Mouse (Mus musculus) liver, postnatal 0 days (tissue): Measurements from ENCODE around the gene Camp. TPM values are rescaled to one million over a fixed set of nuclear protein-coding genes. Genes with fewer than 3 reads are reported as not detected.

Source experiments
- ATAC-seq: fragments of 200-750 bp; cut with Nextera tagmentation; 2 replicates; pipeline ENCODE4 v1.8.0; 2017; ENCODE audit warnings: mild to moderate bottlenecking, moderate library complexity
- DNase-seq: peaks from one replicate; pipeline ENCODE4 v3.0.0-alpha.2; 2016
- H3K27ac ChIP-seq: fragments of 300-500 bp; sonication (generic); 2 replicates; pipeline ENCODE4 v1.5.1; 2014; ENCODE audit warnings: antibody characterized with exemption, moderate library complexity, mild to moderate bottlenecking, low read depth
- H3K27me3 ChIP-seq: fragments of 300-500 bp; sonication (generic); 2 replicates; pipeline ENCODE4 v1.6.1; 2014; ENCODE audit warnings: low read length, control low read depth, mixed read lengths; ENCODE audit not compliant: insufficient read depth
- H3K36me3 ChIP-seq: fragments of 300-500 bp; sonication (generic); replicated peaks from 2 replicates; pipeline ENCODE4 v1.6.1; 2014; ENCODE audit warnings: mild to moderate bottlenecking, control low read depth, low read length, moderate library complexity, mixed read lengths; ENCODE audit not compliant: insufficient read depth
- H3K4me1 ChIP-seq: fragments of 300-500 bp; sonication (generic); 2 replicates; pipeline ENCODE4 v1.6.1; 2014; ENCODE audit warnings: antibody characterized with exemption, mild to moderate bottlenecking, control low read depth; ENCODE audit not compliant: insufficient read depth
- H3K4me2 ChIP-seq: fragments of 300-500 bp; sonication (generic); 2 replicates; pipeline ENCODE4 v1.6.1; 2014; ENCODE audit warnings: low read depth, mild to moderate bottlenecking, low read length, moderate library complexity, mixed read lengths
- H3K4me3 ChIP-seq: fragments of 300-500 bp; sonication (generic); 2 replicates; pipeline ENCODE4 v1.5.1; 2014; ENCODE audit warnings: low read depth, low read length
- H3K9ac ChIP-seq: fragments of 300-500 bp; sonication (generic); replicated peaks from 2 replicates; pipeline ENCODE4 v1.6.1; 2014; ENCODE audit warnings: mild to moderate bottlenecking, moderate library complexity
- H3K9me3 ChIP-seq: fragments of 300-500 bp; sonication (generic); 2 replicates; pipeline ENCODE4 v1.6.1; 2016; ENCODE audit warnings: mild to moderate bottlenecking, control low read depth, low read length, mixed read lengths
- CTCF ChIP-seq: sonication (generic); IDR thresholded peaks from 2 replicates; pipeline ENCODE4 v1.5.1; 2016; ENCODE audit warnings: antibody characterized with exemption, low read depth
- EP300 ChIP-seq: IDR thresholded peaks from 2 replicates; pipeline ENCODE4 v1.6.1; 2016; ENCODE audit warnings: antibody characterized with exemption, low read depth, mild to moderate bottlenecking
- WGBS: fragments of 180-500 bp; shearing (Covaris S2); extraction: QIAGEN DNeasy Blood & Tissue Kit; methylation state at CpG from one replicate; pipeline ENCODE4 v1.1.7; 2014; ENCODE audit not compliant: insufficient replicate concordance; 5-methylcytosine and 5-hydroxymethylcytosine counted together
- polyA plus RNA-seq: library from polyadenylated mRNA; unstranded; fragments of >200 nt; fragmentation: Nextera tagmentation; extraction: Ambion mirVana; gene quantifications from 2 replicates; pipeline ENCODE4 v1.2.1, GENCODE M21; 2015

The Camp gene
- polyA plus RNA-seq, 1 experiment from 2014 or later, result 659 TPM

DNA sequence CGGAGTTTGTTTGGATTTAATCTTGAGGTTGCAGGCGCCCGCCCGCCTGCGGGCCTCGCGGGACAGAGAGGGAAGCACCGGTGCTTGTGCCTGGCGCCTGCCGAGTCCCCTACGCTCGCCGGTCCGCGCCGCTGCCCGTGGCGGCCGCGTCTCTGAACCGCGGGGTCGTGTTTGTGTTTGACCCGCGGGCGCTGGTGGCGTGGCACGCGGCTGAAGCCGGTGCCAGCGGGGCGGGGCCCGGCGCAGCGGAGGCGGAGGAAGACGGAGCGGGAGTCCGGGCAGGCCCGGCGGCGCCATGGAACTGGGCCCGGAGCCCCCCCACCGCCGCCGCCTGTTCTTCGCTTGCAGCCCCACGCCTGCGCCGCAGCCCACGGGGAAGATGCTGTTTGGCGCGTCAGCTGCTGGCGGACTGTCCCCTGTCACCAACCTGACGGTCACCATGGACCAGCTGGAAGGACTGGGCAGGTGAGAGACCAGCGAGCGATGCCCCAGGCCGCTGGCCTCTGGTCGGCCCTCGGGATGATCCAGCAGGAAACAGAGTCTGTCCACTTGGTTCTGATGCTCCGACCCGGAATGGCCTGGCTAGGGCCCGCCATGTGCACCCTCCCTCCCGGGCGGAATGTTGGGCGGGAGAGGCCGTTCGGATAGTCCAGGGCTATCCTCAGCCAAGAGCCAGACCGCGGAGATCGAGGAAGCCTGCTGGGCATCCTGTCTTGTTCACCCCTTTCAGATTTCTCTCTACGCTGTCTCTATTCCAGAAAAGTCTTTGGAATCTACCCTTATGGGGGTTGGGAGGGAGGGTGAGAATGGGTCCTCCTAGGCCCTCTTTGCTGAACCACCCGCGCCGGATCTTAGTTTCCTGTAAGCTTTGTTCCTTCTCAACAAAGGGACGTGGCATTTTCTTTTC, 26.5 kb upstream of the Camp start:
- H3K27me3 ChIP-seq, result no peaks in the 10 kb centered on the region
- H3K4me2 ChIP-seq, result peak overlapping the region; percentile 96
- DNase-seq (peak; percentile 78), ATAC-seq (peak; percentile 73)
- H3K4me3 ChIP-seq, result peak overlapping the region; percentile 97
- peak overlapping the region; percentile 96 for H3K9ac ChIP-seq
- TF ChIP-seq EP300 (no peak), CTCF (no peak)
- peak overlapping the region; percentile 89 for H3K27ac ChIP-seq
- no peaks in the 10 kb centered on the region for H3K9me3 ChIP-seq
- WGBS, result 1% methylated on average over 60 of the region's 76 CpGs
- H3K4me1 ChIP-seq, result peaks cover 22% of the 10 kb centered on the region
- H3K36me3 ChIP-seq, result peaks cover 26% of the 10 kb centered on the region

DNA sequence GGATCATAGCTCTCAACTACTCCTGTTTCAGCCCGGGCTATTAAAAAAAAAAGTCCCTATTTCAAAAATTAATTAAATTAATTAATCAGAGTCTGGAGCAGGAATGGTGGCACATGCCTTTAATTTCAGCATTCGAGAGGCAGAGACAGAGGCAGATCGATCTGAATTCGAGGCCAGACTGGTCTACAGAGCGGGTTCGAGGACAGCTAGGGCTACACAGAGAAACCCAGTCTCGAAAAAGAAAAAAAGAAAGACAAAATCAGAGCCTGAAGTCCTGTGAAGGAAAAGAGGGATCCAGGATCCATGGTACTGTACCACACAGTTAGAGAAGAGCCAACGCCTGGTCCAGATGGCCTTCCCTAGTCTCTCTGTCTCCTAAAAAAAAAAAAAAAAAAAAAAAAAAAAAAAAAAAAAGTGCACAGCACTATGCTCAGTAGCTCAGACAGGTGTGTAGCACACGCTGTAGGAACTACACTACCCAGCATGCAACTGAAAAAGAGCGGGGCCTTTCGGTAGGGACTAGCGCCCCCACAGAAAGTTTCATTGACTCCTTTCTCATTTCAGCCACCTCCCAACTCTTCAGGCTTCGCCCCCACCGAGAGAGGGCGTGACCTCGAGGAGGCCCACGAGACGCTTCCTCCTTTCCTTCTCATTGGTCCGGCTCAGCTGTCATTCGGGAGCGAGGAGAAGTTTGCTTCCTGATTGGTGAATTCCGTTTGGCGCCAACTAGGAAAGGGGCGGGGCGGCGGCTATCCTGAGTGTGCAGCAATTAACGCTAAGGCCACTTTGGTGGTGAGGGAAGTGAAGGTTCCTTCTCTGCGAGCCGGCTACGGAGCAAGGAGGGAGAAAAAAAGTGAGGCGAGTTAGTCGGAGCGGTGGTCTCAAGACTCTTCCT, 25.6 kb upstream of the Camp start, which contains the start of gene Cdc25a:
Cdc25a (plus strand) TSS at position 783 of the 895 bp plus-strand sequence.
- 7% methylated on average over 31 of the region's 33 CpGs for WGBS
- ATAC-seq (peak; percentile 94), DNase-seq (peak; percentile 98)
- Histone ChIP-seq H3K4me3 (peak within 1 kb of the TSS; percentile 97), H3K9ac (peak within 1 kb of the TSS; percentile 96), H3K27ac (peak within 1 kb of the TSS; percentile 89), H3K4me1 (peaks cover 27% of the 10 kb centered on the region), H3K4me2 (peak within 1 kb of the TSS; percentile 96), H3K36me3 (peaks cover 17% of the 10 kb centered on the region), H3K27me3 (no peaks in the 10 kb centered on the region), H3K9me3 (no peaks in the 10 kb centered on the region)
- TF ChIP-seq CTCF (peak; percentile 80), EP300 (peak; percentile 68)

- H3K9ac ChIP-seq, result no peak overlapping the region
- peak overlapping the region; percentile 29; the same call in 1 of the 2 replicates for H3K27ac ChIP-seq
- no peaks in the 10 kb centered on the region for H3K36me3 ChIP-seq
- H3K4me1 ChIP-seq, result peaks cover 10% of the 10 kb centered on the region
- H3K4me2 ChIP-seq, result peak overlapping the region; percentile 30
- no peaks in the 10 kb centered on the region for H3K27me3 ChIP-seq
- no peak for DNase-seq
- WGBS, result 25% methylated on average over 6 of the region's 6 CpGs
- no peak for TF ChIP-seq CTCF
- TF ChIP-seq EP300, result no peak
- no peak for ATAC-seq
- 0 out of 2 replicates have a peak overlapping the region, but pooled peaks have one; percentile 4 for H3K4me3 ChIP-seq
- H3K9me3 ChIP-seq, result no peaks in the 10 kb centered on the region
Observed at GRCm38 (mm10) chr9:109870983-109871572, 21.7 kb upstream of the Camp start.

GRCm38 (mm10) chr9:109866218-109866617, 16.8 kb upstream of the Camp start:
- no peak overlapping the region for H3K27ac ChIP-seq

DNA sequence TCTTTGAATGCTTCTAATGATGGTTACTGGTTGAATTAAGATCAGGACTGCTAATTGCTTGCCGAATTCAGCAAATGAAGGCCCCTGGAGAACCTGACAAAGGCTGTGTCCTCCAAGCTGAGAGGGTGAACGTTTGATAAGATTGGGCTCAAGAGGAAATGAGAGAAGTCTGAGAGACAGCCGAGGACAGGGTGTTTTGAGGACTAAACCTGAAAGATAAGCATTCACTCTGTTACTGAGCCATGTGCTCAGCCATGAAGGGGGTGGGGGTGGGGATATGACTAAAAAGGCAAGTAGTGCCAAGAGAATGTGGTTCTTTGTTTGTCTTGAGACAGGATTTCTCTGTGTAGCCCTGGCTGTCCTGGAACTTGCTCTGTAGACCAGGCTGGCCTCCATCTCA, 13.7 kb upstream of the Camp start:
- Histone ChIP-seq H3K27ac (no peak overlapping the region), H3K4me1 (peaks cover 2% of the 10 kb centered on the region; the same call in 1 of the 2 replicates), H3K9me3 (no peaks in the 10 kb centered on the region), H3K36me3 (no peaks in the 10 kb centered on the region), H3K27me3 (no peaks in the 10 kb centered on the region), H3K9ac (no peak overlapping the region), H3K4me3 (no peak overlapping the region; the same call in 1 of the 2 replicates), H3K4me2 (peak overlapping the region; percentile 61)
- no peak for DNase-seq
- ATAC-seq, result peak; percentile 37
- TF ChIP-seq CTCF, result no peak
- no peak for TF ChIP-seq EP300
- WGBS, result 17% methylated on average over 3 of the region's 3 CpGs

More at GRCm38 (mm10) chr9:109866218-109866617, 16.8 kb upstream of the Camp start:
- 30% methylated on average over 2 of the region's 2 CpGs for WGBS
- TF ChIP-seq CTCF, result no peak
- no peak for TF ChIP-seq EP300
- H3K9me3 ChIP-seq, result no peaks in the 10 kb centered on the region
- ATAC-seq, result no peak
- H3K36me3 ChIP-seq, result no peaks in the 10 kb centered on the region
- H3K4me1 ChIP-seq, result peaks cover 10% of the 10 kb centered on the region
- DNase-seq, result no peak
- H3K27me3 ChIP-seq, result no peaks in the 10 kb centered on the region
- no peak overlapping the region for H3K4me3 ChIP-seq
- no peak overlapping the region for H3K4me2 ChIP-seq
- no peak overlapping the region for H3K9ac ChIP-seq
